Mouse (Mus musculus): ENCODE data around the gene Asb6.

GRCm38 (mm10) chr2:30775955-30776354 lies 54.2 kb downstream of the Asb6 start:
- peak; percentile 71 for TF ChIP-seq CTCF (conservative IDR thresholded peaks at IDR 0.05; ENCODE audit: low read length)
- no peak for TF ChIP-seq NANOG (IDR thresholded peaks at IDR 0.05; ENCODE audit: borderline replicate concordance, low read length)
- no peak for TF ChIP-seq POU5F1 (IDR thresholded peaks at IDR 0.05; ENCODE audit: borderline replicate concordance, low read length)
